Mouse (Mus musculus) brown adipose tissue, adult 24 weeks (tissue): ENCODE data around the gene Ldlrad3. TPM values are rescaled to one million over a fixed set of nuclear protein-coding genes. Genes with fewer than 3 reads are reported as not detected.
A peak's percentile ranks its signal among the peaks of the same experiment; 100 is the strongest.

Source experiments
- H3K27ac ChIP-seq: fragments of 200-500 bp; replicated peaks from 2 replicates; pipeline ENCODE4 v1.5.1; 2012; ENCODE audit warnings: low read depth, mild to moderate bottlenecking, low read length
- H3K4me1 ChIP-seq: fragments of 200-500 bp; 2 replicates; pipeline ENCODE4 v1.6.1; 2012; ENCODE audit warnings: low read length, mixed read lengths; ENCODE audit not compliant: control insufficient read depth, insufficient read depth, insufficient read length
- H3K4me3 ChIP-seq: fragments of 200-500 bp; 2 replicates; pipeline ENCODE4 v1.5.1; 2012; ENCODE audit warnings: low read depth, mild to moderate bottlenecking, low read length, moderate library complexity; ENCODE audit not compliant: insufficient read depth
- polyA plus RNA-seq: library from polyadenylated mRNA; stranded (reverse); fragments of >200 nt; gene quantifications from 2 replicates; pipeline ENCODE4 v1.2.4, GENCODE M21; 2012; ENCODE audit not compliant: missing spikeins, insufficient read depth, insufficient read length

The Ldlrad3 gene
- polyA plus RNA-seq, 1 experiment, result 7.8 TPM

GRCm38 (mm10) chr2:102197332-102197731 is 11.1 kb upstream of the Ldlrad3 start:
- H3K4me3 ChIP-seq, result no peak overlapping the region
- peaks cover 4% of the 10 kb centered on the region; the same call in 1 of the 2 replicates for H3K4me1 ChIP-seq
- no peak overlapping the region for H3K27ac ChIP-seq

DNA sequence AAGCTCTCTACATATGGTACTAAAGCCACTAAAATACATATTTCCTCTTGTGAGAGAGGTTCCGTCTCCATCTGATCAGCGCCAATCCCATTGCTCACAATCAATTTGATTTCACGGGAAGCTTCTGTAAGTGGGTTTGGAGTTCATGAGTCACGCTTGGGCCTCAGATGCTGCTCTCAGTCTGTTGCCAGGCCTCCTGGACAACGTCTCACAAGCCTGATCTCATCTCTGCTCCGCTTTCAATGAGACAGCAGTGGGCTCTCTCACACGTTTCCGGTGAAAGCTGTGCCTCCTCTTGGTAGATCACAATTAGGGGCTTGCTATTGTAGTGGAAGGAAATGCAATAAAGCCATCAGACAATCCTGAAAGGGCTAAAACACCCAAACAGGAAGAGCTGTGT is 10.5 kb upstream of the Ldlrad3 start:
- Histone ChIP-seq H3K4me1 (peaks cover 4% of the 10 kb centered on the region; the same call in 1 of the 2 replicates), H3K4me3 (no peak overlapping the region), H3K27ac (no peak overlapping the region)

GRCm38 (mm10) chr2:102195494-102195893 is 9.3 kb upstream of the Ldlrad3 start:
- Histone ChIP-seq H3K4me1 (peaks cover 4% of the 10 kb centered on the region; the same call in 1 of the 2 replicates), H3K27ac (no peak overlapping the region), H3K4me3 (no peak overlapping the region)

DNA sequence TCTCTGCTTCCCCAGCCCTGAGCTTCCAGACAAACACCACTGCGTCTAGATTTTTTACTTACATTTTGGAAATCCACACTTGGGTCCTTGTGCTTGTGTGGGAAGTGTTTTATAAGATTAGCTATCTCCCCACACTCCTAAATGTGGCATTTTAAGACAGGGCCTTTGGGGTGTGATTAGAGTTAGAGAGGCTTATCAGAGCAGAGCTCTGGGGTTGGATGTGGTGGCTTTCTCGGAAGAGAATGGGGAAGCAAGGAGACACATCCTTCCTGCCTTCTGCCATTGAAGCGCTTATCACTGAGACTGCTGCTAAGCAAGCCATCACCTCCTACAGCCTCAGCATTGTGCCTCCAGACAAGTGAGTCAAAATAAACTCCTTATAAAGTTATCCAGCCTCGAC is 8.1 kb upstream of the Ldlrad3 start:
- Histone ChIP-seq H3K27ac (no peak overlapping the region), H3K4me3 (no peak overlapping the region), H3K4me1 (peaks cover 4% of the 10 kb centered on the region; the same call in 1 of the 2 replicates)

DNA sequence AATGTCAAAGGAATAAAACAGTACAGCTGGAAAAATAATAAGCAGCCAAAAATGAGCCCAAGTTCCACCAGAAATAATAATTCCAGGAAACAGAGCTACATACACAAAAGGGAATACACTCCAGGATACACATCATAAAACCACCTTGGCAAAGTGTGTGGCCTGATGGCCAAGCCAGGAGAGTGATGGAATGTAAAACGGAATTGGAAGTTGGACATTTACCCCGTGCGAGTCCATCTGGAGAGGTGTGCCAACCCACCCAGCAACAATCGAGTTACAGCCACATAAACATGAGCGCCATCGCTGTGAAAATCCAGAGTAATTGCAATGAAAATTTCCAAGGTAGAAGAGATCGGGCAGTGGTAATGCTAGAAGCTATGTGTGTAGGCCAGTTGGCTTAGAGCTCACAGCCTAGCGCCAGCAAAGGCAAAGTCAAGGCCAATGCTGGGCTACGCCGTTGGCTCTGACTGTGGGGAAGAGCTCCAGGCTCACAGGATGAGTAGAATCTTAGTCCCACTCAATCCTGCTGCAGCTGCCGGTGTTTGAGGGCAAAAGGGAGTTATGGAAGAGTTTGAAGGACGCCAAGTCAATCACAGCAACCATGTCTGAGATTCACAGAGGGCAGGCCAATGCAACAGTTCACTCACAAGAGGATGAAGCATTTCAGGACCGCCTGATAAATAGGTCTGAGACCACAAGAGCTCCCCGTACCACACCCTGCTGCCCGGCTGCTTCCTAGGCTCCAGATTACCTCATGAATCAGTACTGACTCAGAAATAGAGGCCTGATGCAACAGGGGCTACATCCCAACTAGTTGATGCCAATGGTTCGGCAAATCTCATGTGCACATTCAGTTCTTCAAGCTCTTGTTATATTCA is 7.0 kb upstream of the Ldlrad3 start:
- Histone ChIP-seq H3K4me1 (peaks cover 4% of the 10 kb centered on the region; the same call in 1 of the 2 replicates), H3K4me3 (no peak overlapping the region), H3K27ac (no peak overlapping the region)

DNA sequence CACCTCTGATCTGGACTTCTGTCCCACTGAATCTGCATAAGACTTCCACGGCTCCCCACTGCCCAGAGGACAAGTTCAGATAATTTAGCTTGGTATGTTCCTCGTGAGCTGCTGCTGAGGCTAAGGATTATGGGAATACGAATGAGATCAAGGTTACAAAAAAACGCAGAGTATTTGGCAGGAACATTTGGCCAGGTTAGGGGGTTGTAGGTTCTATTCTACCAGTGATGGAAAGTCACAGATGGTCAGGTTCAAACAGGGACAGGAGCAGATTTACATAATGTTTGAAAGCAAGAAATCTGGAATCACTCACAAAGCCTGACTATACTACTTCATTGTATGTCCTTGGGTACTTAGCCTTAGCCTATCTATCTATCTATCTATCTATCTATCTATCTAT is 5.6 kb upstream of the Ldlrad3 start:
- Histone ChIP-seq H3K4me3 (no peak overlapping the region), H3K27ac (no peak overlapping the region), H3K4me1 (peaks cover 4% of the 10 kb centered on the region; the same call in 1 of the 2 replicates)

DNA sequence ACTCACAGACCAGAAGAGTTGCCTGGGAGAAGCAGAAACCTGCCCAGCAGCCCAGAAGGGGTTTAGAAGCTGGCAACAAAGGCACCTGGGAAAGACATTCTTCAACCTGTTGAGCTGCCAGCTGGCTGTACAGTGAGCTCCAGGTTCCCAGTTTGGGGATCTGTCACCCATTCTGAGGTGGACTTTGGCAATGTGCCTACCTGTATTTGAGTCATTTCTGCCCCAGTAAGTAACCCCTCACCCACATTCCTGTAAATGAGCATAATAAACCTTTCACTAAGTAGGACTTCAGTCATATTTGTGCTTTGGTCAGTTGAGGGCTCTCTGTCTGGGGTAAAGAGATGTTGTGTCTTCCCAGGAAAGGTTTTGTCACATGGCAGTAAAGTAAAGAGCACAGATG is 4.8 kb upstream of the Ldlrad3 start:
- no peak overlapping the region for H3K4me3 ChIP-seq
- peaks cover 4% of the 10 kb centered on the region; the same call in 1 of the 2 replicates for H3K4me1 ChIP-seq
- no peak overlapping the region for H3K27ac ChIP-seq

DNA sequence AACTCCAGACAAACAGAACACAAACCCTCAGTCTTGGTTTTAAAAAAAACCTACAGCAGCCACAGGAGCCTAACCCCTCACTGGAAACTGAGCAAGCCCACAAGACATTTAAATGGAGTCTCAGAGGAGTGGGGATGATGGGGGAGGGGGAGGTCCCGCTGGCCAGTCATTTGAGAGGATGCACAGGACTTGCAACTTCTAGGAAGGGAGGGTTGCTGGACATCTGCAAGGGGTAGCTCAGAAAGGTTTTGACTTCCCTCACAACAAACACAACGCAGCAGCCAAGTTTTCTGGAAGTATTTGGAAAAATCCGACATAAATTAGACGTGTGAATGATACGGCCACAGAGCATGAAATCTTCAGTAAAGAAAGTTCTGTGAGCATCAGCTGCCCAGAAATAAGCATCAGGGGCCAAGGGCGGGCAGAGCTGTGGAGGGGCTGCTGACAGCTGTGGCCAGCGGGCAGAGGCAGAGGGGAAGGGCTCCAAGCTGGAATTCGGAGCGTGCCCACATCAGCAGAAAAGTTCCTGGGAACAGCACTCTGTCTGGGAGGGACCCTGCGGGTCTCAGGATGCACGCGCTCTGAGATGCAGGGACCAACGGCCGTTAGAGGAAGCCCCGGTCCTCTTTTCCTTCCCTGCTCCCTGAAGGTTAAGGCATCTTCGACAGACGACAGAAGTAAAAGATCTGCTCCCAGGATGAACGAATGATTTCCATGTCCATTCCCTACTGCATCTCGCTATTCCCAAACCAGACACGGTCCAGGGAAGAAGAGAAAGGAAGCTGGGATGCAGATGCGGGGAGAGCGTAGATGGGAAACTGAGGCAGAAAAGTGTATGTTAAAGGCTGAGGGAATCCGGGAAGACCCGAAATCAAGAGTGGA is 875 bp downstream of the Ldlrad3 start:
- H3K4me3 ChIP-seq, result peak overlapping the region; percentile 73
- peak overlapping the region; percentile 44; the same call in 1 of the 2 replicates for H3K27ac ChIP-seq
- H3K4me1 ChIP-seq, result peaks cover 18% of the 10 kb centered on the region; the same call in 1 of the 2 replicates

- Histone ChIP-seq H3K27ac (no peak overlapping the region), H3K4me3 (no peak overlapping the region), H3K4me1 (peaks cover 18% of the 10 kb centered on the region; the same call in 1 of the 2 replicates)
Observed at GRCm38 (mm10) chr2:102183720-102184480, 2.3 kb downstream of the Ldlrad3 start.

GRCm38 (mm10) chr2:102181459-102181858 is 4.7 kb downstream of the Ldlrad3 start:
- H3K4me1 ChIP-seq, result peaks cover 18% of the 10 kb centered on the region
- no peak overlapping the region for H3K27ac ChIP-seq
- no peak overlapping the region for H3K4me3 ChIP-seq

DNA sequence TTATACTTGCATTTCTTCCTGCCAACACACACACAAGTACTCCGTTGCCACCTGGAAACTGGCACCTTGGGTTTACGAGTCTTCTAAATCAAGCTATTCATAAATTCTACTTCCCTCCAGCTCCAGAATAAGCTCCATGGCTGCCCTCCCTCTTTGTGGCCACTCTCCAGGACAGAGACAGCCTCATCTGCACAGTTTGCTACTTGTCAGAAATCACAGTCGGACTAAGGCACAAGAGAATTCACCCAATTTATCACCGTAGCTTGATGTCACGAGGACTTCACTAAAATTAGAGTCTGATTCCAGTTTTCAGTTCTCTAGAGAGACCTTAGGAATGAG is 9.8 kb downstream of the Ldlrad3 start:
- Histone ChIP-seq H3K4me3 (no peak overlapping the region), H3K27ac (no peak overlapping the region), H3K4me1 (peaks cover 7% of the 10 kb centered on the region)

DNA sequence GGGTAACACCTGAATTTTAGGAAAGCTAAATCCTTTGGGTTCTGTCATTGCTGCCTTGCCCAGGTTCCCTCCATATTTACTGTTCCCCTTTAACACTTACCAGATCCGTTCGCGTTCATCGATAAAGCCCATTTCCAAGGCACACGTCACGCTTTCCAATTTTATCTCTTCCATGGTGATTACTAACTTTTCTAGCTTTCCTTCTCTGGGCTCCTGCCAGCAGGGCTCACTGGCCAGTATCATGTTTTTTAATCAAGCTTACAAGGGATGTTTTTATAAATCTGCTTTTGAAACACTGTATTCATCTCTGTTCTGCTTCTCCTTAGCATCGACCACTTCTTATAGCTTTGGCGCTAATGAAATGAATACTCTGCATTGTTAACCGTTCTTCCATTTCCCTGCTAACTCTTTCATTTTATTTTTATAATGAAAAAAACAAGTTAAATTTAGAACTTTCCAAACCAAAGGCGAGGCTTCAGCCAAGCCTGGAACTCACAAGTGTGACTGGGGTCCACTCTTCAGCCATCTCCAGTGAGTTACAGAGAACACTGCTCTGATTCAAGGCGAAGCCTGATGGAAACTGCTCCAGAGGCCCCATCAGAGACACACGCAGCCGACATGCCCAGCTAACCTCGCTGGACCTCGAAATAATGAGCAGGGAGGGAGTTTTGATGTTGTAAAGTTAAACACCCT is 10.3 kb downstream of the Ldlrad3 start:
- H3K27ac ChIP-seq, result no peak overlapping the region
- no peak overlapping the region for H3K4me3 ChIP-seq
- H3K4me1 ChIP-seq, result peaks cover 3% of the 10 kb centered on the region

- H3K27ac ChIP-seq, result no peak overlapping the region
- peaks cover 4% of the 10 kb centered on the region for H3K4me1 ChIP-seq
Observed at GRCm38 (mm10) chr2:102172458-102172857, 13.7 kb downstream of the Ldlrad3 start.

DNA sequence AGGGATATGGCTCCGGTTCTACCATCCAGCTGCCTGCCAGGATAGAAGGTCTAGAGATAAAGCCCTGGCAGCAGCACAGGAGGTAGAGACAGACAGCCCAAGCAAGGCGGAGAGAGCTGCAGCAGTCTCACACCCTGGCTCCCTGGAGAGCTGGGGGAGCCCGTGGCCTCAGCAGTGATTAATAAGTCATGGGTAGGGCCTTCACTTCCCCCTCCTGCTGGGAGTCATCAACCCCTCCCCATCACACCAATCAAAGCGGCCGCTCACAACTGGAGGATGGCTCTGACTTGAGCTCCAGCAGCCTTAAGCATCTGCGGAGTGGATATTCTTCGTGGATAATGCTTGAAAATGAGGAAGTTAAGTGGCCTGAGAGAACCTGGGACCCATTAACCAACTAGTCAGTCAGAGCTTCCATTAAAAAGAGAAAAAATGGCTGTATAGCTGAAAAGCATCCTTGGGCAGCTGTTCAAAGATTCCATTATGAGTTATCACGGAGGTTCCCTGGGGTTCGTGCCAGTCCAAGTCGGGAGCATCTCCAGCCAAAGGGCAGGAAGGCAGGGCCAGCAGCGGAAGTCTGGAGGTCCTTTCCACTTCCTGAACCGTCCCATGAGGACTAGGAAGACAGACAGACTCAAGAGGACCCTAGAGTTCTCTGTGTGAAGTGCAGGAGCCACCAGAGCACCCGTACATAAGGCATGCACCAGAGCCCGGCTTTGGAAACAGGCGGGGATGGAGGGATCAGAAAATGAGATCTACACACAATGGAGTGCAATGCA is 19.4 kb downstream of the Ldlrad3 start:
- Histone ChIP-seq H3K27ac (no peak overlapping the region), H3K4me3 (no peak overlapping the region), H3K4me1 (peaks cover 11% of the 10 kb centered on the region)

More at GRCm38 (mm10) chr2:102172458-102172857, 13.7 kb downstream of the Ldlrad3 start:
- no peak overlapping the region for H3K4me3 ChIP-seq
